Mouse (Mus musculus) midbrain, embryonic 12.5 days (tissue): Measurements from ENCODE around the gene Dennd6b. TPM values are rescaled to one million over a fixed set of nuclear protein-coding genes. Genes with fewer than 3 reads are reported as not detected.

Experiments
- ATAC-seq: fragments of 200-750 bp; cut with Nextera tagmentation; 2 replicates; pipeline ENCODE4 v1.8.0; 2017; ENCODE audit warnings: low read depth, moderate TSS enrichment, moderate library complexity; ENCODE audit not compliant: low FRiP score
- H3K27ac ChIP-seq: fragments of 300-500 bp; sonication (generic); replicated peaks from 2 replicates; pipeline ENCODE4 v1.5.1; 2016; ENCODE audit warnings: mild to moderate bottlenecking
- H3K27me3 ChIP-seq: fragments of 300-500 bp; sonication (generic); 2 replicates; pipeline ENCODE4 v1.6.1; 2016; ENCODE audit warnings: mild to moderate bottlenecking
- H3K36me3 ChIP-seq: fragments of 300-500 bp; sonication (generic); 2 replicates; pipeline ENCODE4 v1.6.1; 2016
- H3K4me1 ChIP-seq: fragments of 300-500 bp; sonication (generic); 2 replicates; pipeline ENCODE4 v1.6.1; 2016
- H3K4me2 ChIP-seq: fragments of 300-500 bp; sonication (generic); replicated peaks from 2 replicates; pipeline ENCODE4 v1.6.1; 2016; ENCODE audit warnings: mild to moderate bottlenecking, moderate library complexity
- H3K4me3 ChIP-seq: fragments of 300-500 bp; sonication (generic); 2 replicates; pipeline ENCODE4 v1.5.1; 2016; ENCODE audit warnings: mild to moderate bottlenecking
- H3K9ac ChIP-seq: fragments of 300-500 bp; sonication (generic); replicated peaks from 2 replicates; pipeline ENCODE4 v1.6.1; 2016; ENCODE audit warnings: mild to moderate bottlenecking, moderate library complexity
- H3K9me3 ChIP-seq: fragments of 300-500 bp; sonication (generic); 2 replicates; pipeline ENCODE4 v1.6.1; 2016; ENCODE audit warnings: mild to moderate bottlenecking
- WGBS: fragments of 180-500 bp; shearing (Covaris S2); methylation state at CpG from one replicate; pipeline ENCODE4 v1.1.7; 2016; 5-methylcytosine and 5-hydroxymethylcytosine counted together
- microRNA-seq: library from miRNA; unstranded; fragments of <30 nt; microRNA quantifications from one replicate; pipeline ENCODE4, GENCODE M21; 2017
- polyA plus RNA-seq: library from polyadenylated mRNA; unstranded; fragments of >200 nt; fragmentation: Nextera tagmentation; extraction: Ambion mirVana; gene quantifications from 2 replicates; pipeline ENCODE4 v1.2.1, GENCODE M21; 2016

The Dennd6b gene
- polyA plus RNA-seq, 1 experiment from 2014 or later, result 58.6 TPM

DNA sequence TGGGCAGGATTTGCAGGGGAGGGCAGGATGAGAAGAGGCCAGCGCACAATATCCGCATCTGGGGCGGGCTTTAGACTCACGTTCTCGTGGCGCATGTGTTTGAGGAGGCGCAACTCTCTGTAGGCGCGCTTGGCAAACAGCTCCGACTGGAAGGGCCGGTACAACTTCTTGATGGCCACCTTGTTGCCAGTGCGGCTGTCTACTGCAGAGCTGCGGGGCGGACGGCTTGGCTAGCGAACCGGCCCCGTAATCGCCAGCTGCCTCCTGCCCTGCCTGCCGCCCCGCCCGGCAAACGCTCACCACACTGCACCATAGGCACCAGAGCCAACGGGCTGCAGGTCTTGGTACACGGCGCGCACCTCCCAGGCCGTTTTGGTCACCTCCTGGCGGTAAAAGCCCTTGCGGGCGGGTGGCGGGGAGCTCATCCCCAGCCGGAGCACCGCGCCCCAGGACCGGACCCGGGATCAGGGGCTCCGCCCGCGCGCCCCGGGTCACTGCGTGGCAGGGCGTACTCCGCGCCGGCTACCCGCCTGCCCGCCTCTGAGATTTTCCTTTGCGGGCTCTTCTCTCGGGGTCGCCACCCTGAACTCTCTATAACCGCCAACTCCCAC is 56.1 kb downstream of the Dennd6b start:
- Histone ChIP-seq H3K9ac (peak overlapping the region; percentile 64), H3K36me3 (peaks cover 27% of the 10 kb centered on the region), H3K4me3 (peak overlapping the region; percentile 55), H3K4me1 (peaks cover 30% of the 10 kb centered on the region), H3K9me3 (no peaks in the 10 kb centered on the region), H3K27me3 (peaks cover 26% of the 10 kb centered on the region), H3K27ac (peak overlapping the region; percentile 44), H3K4me2 (peak overlapping the region; percentile 99)
- peak; percentile 56 for ATAC-seq
- under 1% methylated on average over 53 of the region's 53 CpGs for WGBS

DNA sequence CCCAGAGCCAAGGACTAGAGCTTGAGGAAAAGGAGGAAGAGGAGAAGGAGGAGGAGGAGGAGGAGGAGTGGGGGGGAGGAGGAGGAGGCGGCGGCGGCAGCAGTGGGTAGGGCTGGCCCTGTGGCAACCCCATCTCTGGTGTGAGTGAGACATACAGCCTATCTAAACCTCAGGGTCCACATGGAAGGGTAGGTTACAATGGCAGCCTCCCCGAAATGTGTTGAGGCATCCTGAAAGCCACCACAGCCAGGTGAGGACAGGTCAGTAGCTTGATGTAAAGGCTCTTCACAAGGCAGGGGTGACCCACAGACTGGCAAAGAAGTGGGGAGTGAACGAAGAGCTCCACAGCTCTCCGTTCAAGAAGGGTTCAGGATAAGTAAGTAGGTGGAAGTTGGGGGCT is 57.8 kb downstream of the Dennd6b start:
- Histone ChIP-seq H3K27ac (no peak overlapping the region), H3K4me2 (no peak overlapping the region), H3K27me3 (peaks cover 26% of the 10 kb centered on the region), H3K36me3 (peaks cover 15% of the 10 kb centered on the region; the same call in 1 of the 2 replicates), H3K4me1 (peaks cover 30% of the 10 kb centered on the region), H3K9ac (no peak overlapping the region), H3K4me3 (no peak overlapping the region), H3K9me3 (no peaks in the 10 kb centered on the region)
- WGBS, result 91% methylated on average over 6 of the region's 6 CpGs
- ATAC-seq, result no peak

DNA sequence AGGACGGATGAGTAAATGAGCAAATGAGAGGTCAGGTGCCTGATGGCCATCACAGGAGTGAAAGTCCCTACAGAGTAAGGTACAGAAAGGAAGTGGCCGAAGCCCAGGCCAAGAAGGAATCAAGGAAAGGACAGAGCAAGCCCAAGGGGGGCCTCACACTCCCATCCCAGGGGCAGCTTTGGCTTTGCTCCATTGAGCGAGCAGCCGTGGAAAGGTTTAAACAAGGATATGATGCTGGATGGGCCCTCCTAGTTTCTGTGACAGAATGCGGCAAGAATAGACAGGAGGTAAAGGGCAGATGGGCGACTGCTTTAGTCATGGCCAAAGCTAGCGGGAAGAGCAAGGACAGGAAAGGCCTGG is 58.3 kb downstream of the Dennd6b start:
- H3K9ac ChIP-seq, result no peak overlapping the region
- no peak overlapping the region for H3K4me2 ChIP-seq
- H3K4me1 ChIP-seq, result peaks cover 30% of the 10 kb centered on the region
- no peak overlapping the region for H3K27ac ChIP-seq
- peaks cover 26% of the 10 kb centered on the region for H3K27me3 ChIP-seq
- H3K9me3 ChIP-seq, result no peaks in the 10 kb centered on the region
- WGBS, result 90% methylated on average over 7 of the region's 7 CpGs
- H3K4me3 ChIP-seq, result 0 out of 2 replicates have a peak overlapping the region, but pooled peaks have one; percentile 1
- H3K36me3 ChIP-seq, result peaks cover 9% of the 10 kb centered on the region; the same call in 1 of the 2 replicates
- ATAC-seq, result no peak

DNA sequence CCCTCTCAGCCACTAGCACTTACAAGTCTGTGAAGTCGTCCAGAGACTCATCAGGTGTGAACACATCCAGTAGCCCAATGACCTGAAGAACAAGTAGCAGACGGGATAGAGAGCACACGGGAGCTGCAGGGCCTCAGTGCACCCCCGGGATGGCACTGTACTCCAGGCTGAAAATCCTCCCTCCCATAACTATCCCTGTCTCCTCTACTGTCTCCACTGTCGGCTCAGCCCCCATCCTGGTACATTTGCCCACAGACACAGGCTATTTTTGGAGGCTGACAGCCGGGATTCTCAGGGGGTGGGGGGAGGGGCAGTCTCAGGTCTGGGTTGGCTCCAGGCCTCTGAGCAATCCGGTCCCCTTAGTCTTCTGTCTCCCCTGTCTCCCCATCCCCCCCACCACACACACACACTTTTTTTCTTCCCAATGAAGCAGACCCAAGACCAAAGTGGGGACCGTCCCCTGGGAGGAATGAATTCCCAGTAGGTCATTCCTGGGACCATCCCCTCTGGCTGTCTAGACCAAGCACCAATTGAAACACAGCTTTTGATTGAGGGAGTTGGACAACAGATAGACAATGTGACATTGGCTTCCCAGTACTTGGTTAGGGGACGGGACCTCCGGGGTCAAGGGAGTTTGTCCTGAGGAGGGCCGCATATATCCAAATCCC is 58.8 kb downstream of the Dennd6b start:
- WGBS, result 73% methylated on average over 11 of the region's 11 CpGs
- Histone ChIP-seq H3K27ac (no peak overlapping the region), H3K36me3 (peaks cover 7% of the 10 kb centered on the region), H3K4me1 (peaks cover 30% of the 10 kb centered on the region), H3K9me3 (no peaks in the 10 kb centered on the region), H3K4me2 (no peak overlapping the region), H3K9ac (no peak overlapping the region), H3K4me3 (no peak overlapping the region), H3K27me3 (peaks cover 22% of the 10 kb centered on the region)
- no peak for ATAC-seq

DNA sequence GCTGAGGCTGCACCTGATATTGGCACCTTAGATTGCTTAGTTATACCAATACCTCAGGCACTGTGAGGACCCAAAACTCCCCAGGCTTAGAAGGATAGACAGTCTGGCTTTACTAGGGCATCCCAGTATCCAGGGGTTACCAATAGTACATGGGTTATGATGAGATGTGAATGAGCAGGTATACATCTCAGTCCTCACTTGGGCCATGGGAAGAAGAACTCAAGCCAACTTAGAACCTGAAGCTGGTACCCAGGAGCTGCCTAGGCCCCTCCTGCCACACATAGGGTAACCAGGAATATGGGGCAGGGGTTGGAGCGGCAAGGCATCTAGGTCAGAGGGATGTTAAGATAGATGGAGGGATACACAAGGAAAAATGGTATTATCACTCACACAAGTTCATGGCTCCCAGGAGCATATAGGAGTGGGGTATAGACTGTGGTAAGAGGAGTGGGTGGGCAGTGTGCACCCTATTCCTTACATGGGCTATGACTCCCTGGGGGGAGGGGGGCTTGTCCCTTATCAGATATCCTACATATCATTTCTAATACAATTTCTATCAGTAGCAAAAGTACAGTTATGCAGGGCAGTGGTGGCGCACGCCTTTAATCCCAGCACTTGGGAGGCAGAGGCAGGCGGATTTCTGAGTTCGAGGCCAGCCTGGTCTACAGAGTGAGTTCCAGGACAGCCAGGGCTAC is 59.7 kb downstream of the Dennd6b start:
- no peak overlapping the region for H3K9ac ChIP-seq
- WGBS, result 94% methylated on average over 5 of the region's 5 CpGs
- H3K4me2 ChIP-seq, result no peak overlapping the region
- H3K4me1 ChIP-seq, result peaks cover 30% of the 10 kb centered on the region
- no peak overlapping the region for H3K4me3 ChIP-seq
- H3K9me3 ChIP-seq, result no peaks in the 10 kb centered on the region
- ATAC-seq, result no peak
- H3K36me3 ChIP-seq, result peaks cover 15% of the 10 kb centered on the region; the same call in 1 of the 2 replicates
- H3K27ac ChIP-seq, result no peak overlapping the region
- H3K27me3 ChIP-seq, result peaks cover 16% of the 10 kb centered on the region

Small RNA genes lying within 50 kb of the gene (microRNA-seq; reads per million reads assigned to microRNA genes)
- gene Mir6958 (8.1 reads per million, percentile 24 among the genes with 10 or more reads in this experiment), gene Mir7118 (not detected)

Other genes starting within 250 kb of the Dennd6b start
- not detected in 2 replicates for gene Ttll8, start 242.1 kb downstream of the Dennd6b start, polyA plus RNA-seq
- 3.8 and 4.7 TPM in 2 replicates for gene Mlc1, start 217.5 kb downstream of the Dennd6b start, polyA plus RNA-seq
- not detected in 2 replicates for gene Mov10l1, start 213.6 kb downstream of the Dennd6b start, polyA plus RNA-seq
- gene Panx2, start 136.8 kb downstream of the Dennd6b start, polyA plus RNA-seq, result 1.6 and 2.1 TPM in 2 replicates
- 47.9 and 49.2 TPM in 2 replicates for gene Trabd, start 121.4 kb downstream of the Dennd6b start, polyA plus RNA-seq
- gene Selenoo, start 107.4 kb downstream of the Dennd6b start, polyA plus RNA-seq, result 23.7 and 28.1 TPM in 2 replicates
- 25.0 and 25.1 TPM in 2 replicates for gene Tubgcp6, start 73.4 kb downstream of the Dennd6b start, polyA plus RNA-seq
- 20.3 and 25.1 TPM in 2 replicates for gene Hdac10, start 67.8 kb downstream of the Dennd6b start, polyA plus RNA-seq
- gene Mapk12, start 55.8 kb downstream of the Dennd6b start, polyA plus RNA-seq, result 14.5 and 20.1 TPM in 2 replicates
- 45.7 and 50.2 TPM in 2 replicates for gene Mapk11, start 46.9 kb downstream of the Dennd6b start, polyA plus RNA-seq
- gene Plxnb2, start 15.7 kb downstream of the Dennd6b start, polyA plus RNA-seq, result 164 and 170 TPM in 2 replicates
- 63.7 and 68.5 TPM in 2 replicates for gene Ppp6r2, start 15.1 kb upstream of the Dennd6b start, polyA plus RNA-seq
- gene Sbf1, start 118.8 kb upstream of the Dennd6b start, polyA plus RNA-seq, result 91.7 and 94.0 TPM in 2 replicates
- not detected in 2 replicates for gene Adm2, start 126.2 kb upstream of the Dennd6b start, polyA plus RNA-seq
- gene Miox, start 137.9 kb upstream of the Dennd6b start, polyA plus RNA-seq, result not detected in 2 replicates
- gene Lmf2, start 159.2 kb upstream of the Dennd6b start, polyA plus RNA-seq, result 44.3 and 48.8 TPM in 2 replicates
- 164 and 170 TPM in 2 replicates for gene Ncaph2, start 159.2 kb upstream of the Dennd6b start, polyA plus RNA-seq
- gene Sco2, start 177.3 kb upstream of the Dennd6b start, polyA plus RNA-seq, result 5.8 TPM in 2 replicates
- gene Tymp, start 180.5 kb upstream of the Dennd6b start, polyA plus RNA-seq, result 1.4 and 1.9 TPM in 2 replicates
- 0.51 and 1.2 TPM in 2 replicates for gene Odf3b, start 182.8 kb upstream of the Dennd6b start, polyA plus RNA-seq
- gene Klhdc7b, start 188.4 kb upstream of the Dennd6b start, polyA plus RNA-seq, result not detected in 2 replicates
- gene Syce3, start 214.0 kb upstream of the Dennd6b start, polyA plus RNA-seq, result not detected in 2 replicates
- gene Cpt1b, start 229.4 kb upstream of the Dennd6b start, polyA plus RNA-seq, result 0.90 and 1.1 TPM in 2 replicates
- gene C730034F03Rik, start 233.1 kb upstream of the Dennd6b start, polyA plus RNA-seq, result 5.7 and 7.0 TPM in 2 replicates
- not detected in 2 replicates for gene Gm44502, start 233.2 kb upstream of the Dennd6b start, polyA plus RNA-seq
- 67.5 and 68.0 TPM in 2 replicates for gene Chkb, start 233.4 kb upstream of the Dennd6b start, polyA plus RNA-seq